Mouse (Mus musculus): ENCODE results near the gene Gm47429. TPM values are rescaled to one million over a fixed set of nuclear protein-coding genes. Genes with fewer than 3 reads are reported as not detected.

Gm47429 gene
- polyA plus RNA-seq, 1 experiment from 2014 or later, result not detected

- Histone ChIP-seq H3K27me3 (no peaks in the 10 kb centered on the region), H3K9me3 (replicated peaks) (no peaks in the 10 kb centered on the region), H3K27ac (peak within 1 kb of the TSS; percentile 27; the same call in 1 of the 2 replicates), H3K4me2 (peak within 1 kb of the TSS; percentile 71), H3K4me3 (replicated peaks) (peak within 1 kb of the TSS; percentile 90), H3K36me3 (peaks cover 24% of the 10 kb centered on the region), H3K9ac (peak within 1 kb of the TSS; percentile 72), H3K4me1 (peaks cover 11% of the 10 kb centered on the region; the same call in 1 of the 2 replicates)
- 12% methylated on average over 31 of the region's 35 CpGs for WGBS
- ATAC-seq (replicated peaks; ENCODE audit: low FRiP score), result peak; percentile 97
Observed at GRCm38 (mm10) chr13:50417389-50418183, 26.1 kb downstream of the Gm47429 start, which contains the start of gene Fbxw17. TSS of gene Fbxw17 (plus strand) at chr13:50417864.

Other genes starting within 250 kb of the Gm47429 start
- gene Gm906, start 193.6 kb downstream of the Gm47429 start, polyA plus RNA-seq (2015; fragmentation: Nextera tagmentation; extraction: Ambion mirVana), result not detected in 2 replicates
- gene Fbxw17, start 26.0 kb downstream of the Gm47429 start, polyA plus RNA-seq (2015; fragmentation: Nextera tagmentation; extraction: Ambion mirVana), result 26.1 and 31.5 TPM in 2 replicates
- not detected in 2 replicates for gene Nutm2, start 23.4 kb upstream of the Gm47429 start, polyA plus RNA-seq (2015; fragmentation: Nextera tagmentation; extraction: Ambion mirVana)
- gene Gm904, start 199.3 kb upstream of the Gm47429 start, polyA plus RNA-seq (2015; fragmentation: Nextera tagmentation; extraction: Ambion mirVana), result not detected in 2 replicates

Data from kidney, embryonic 15.5 days (tissue).